In genomic region chr5:68470162-68470561, GRCm38 (mm10) we compare ENCODE assay signal across 18 mouse cellular contexts.
A peak's percentile ranks its signal among the peaks of the same experiment; 100 is the strongest.
DNase-seq lines count a peak whose midpoint lies in the region; ATAC-seq and TF ChIP-seq lines count a peak whose summit lies in the region.
"Had no signal": no experiment of that assay in that cellular context is flagged by ENCODE, and none has a peak within 500 bp of the region (broad histone marks: within the 10 kb centered on the region; RNA-seq: fewer than 3 reads in every experiment).

No protein-coding gene starts in this region.

- no peaks in the 10 kb centered on the region for H3K27me3 ChIP-seq in hindbrain, postnatal 0 days (ENCODE audit: insufficient read depth, low read length)
- no peaks in the 10 kb centered on the region for H3K27me3 ChIP-seq in hindbrain, embryonic 13.5 days
- no peaks in the 10 kb centered on the region for H3K27me3 ChIP-seq in intestine, embryonic 16.5 days (replicated peaks; ENCODE audit: control insufficient read depth, insufficient read depth, low read length)
- no peaks in the 10 kb centered on the region for H3K27me3 ChIP-seq in kidney, embryonic 16.5 days (ENCODE audit: insufficient read depth, low read length)

- no peak overlapping the region for H3K4me2 ChIP-seq in hindbrain, postnatal 0 days (ENCODE audit: low read depth, low read length)
- H3K4me2 ChIP-seq in hindbrain, embryonic 13.5 days: no peak overlapping the region
- H3K4me2 ChIP-seq in intestine, embryonic 16.5 days (ENCODE audit: low read depth, low read length): no peak overlapping the region
- H3K4me2 ChIP-seq in kidney, embryonic 16.5 days (replicated peaks; ENCODE audit: low read depth, low read length): no peak overlapping the region

- no peaks in the 10 kb centered on the region for H3K36me3 ChIP-seq in hindbrain, postnatal 0 days (ENCODE audit: insufficient read depth, low read length)
- no peaks in the 10 kb centered on the region for H3K36me3 ChIP-seq in hindbrain, embryonic 13.5 days
- H3K36me3 ChIP-seq in intestine, embryonic 16.5 days (ENCODE audit: control insufficient read depth, insufficient read depth, low read length): no peaks in the 10 kb centered on the region
- no peaks in the 10 kb centered on the region for H3K36me3 ChIP-seq in kidney, embryonic 16.5 days (ENCODE audit: insufficient read depth, low read length)
- H3K36me3 ChIP-seq: hindbrain, embryonic 10.5 days; midbrain, embryonic 10.5 days had no signal

- H3K9me3 ChIP-seq in hindbrain, postnatal 0 days (ENCODE audit: low read length): 0 out of 2 replicates have a peak, but pooled peaks cover 2% of the 10 kb centered on the region
- 0 out of 2 replicates have a peak, but pooled peaks cover 4% of the 10 kb centered on the region for H3K9me3 ChIP-seq in hindbrain, embryonic 13.5 days
- no peaks in the 10 kb centered on the region for H3K9me3 ChIP-seq in intestine, embryonic 16.5 days (ENCODE audit: control insufficient read depth, low read length)
- H3K9me3 ChIP-seq in kidney, embryonic 16.5 days (ENCODE audit: low read length): no peaks in the 10 kb centered on the region
- H3K9me3 ChIP-seq: hindbrain, embryonic 10.5 days had no signal

- 83% methylated on average over 2 of the region's 2 CpGs for WGBS in hindbrain, postnatal 0 days
- 87% methylated on average over 2 of the region's 2 CpGs for WGBS in hindbrain, embryonic 13.5 days
- 73% methylated on average over 2 of the region's 2 CpGs for WGBS in intestine, embryonic 16.5 days
- WGBS in kidney, embryonic 16.5 days: 84% methylated on average over 2 of the region's 2 CpGs

- H3K9ac ChIP-seq in hindbrain, postnatal 0 days (replicated peaks; ENCODE audit: low read length): no peak overlapping the region
- no peak overlapping the region for H3K9ac ChIP-seq in hindbrain, embryonic 13.5 days
- H3K9ac ChIP-seq in intestine, embryonic 16.5 days (ENCODE audit: low read depth, low read length): no peak overlapping the region
- no peak overlapping the region for H3K9ac ChIP-seq in kidney, embryonic 16.5 days (replicated peaks; ENCODE audit: low read length)

- peak; percentile 18 for DNase-seq in hindbrain, postnatal 0 days (ENCODE audit: low spot score)
- peak; percentile 18 for DNase-seq in adrenal gland, postnatal 10 days
- peak; percentile 43 for DNase-seq in brain, embryonic 14.5 days (ENCODE audit: low read depth)
- DNase-seq in cerebellum, postnatal 10 days: peak; percentile 84 to 86
- DNase-seq: gastrocnemius, postnatal 10 days; heart, adult 2 months; kidney, adult 9 months; lung, adult 18-20 months; lung, postnatal 4 days; spleen, adult 18-20 months; thymus, adult 2 months had no signal

- no peak for TF ChIP-seq CTCF in hindbrain, postnatal 0 days (IDR thresholded peaks at IDR 0.05; ENCODE audit: low read depth)
- no peak for TF ChIP-seq CTCF in brain, embryonic 14.5 days (IDR thresholded peaks at IDR 0.05; ENCODE audit: borderline replicate concordance, extremely low read depth, insufficient read depth, insufficient read length)

- TF ChIP-seq POLR2A in brain, embryonic 14.5 days (IDR thresholded peaks at IDR 0.05; ENCODE audit: borderline replicate concordance, extremely low read depth, insufficient read depth, insufficient read length, poor library complexity, severe bottlenecking): no peak

- ATAC-seq in hindbrain, postnatal 0 days: no peak
- no peak for ATAC-seq in hindbrain, embryonic 13.5 days (ENCODE audit: low FRiP score)
- no peak for ATAC-seq in intestine, embryonic 16.5 days
- ATAC-seq in kidney, embryonic 16.5 days (ENCODE audit: low FRiP score, low TSS enrichment): no peak
- ATAC-seq: inflammation-experienced regulatory T-cells, adult 6 months had no signal

- no peak overlapping the region for H3K4me3 ChIP-seq in hindbrain, postnatal 0 days (ENCODE audit: low read length)
- H3K4me3 ChIP-seq in hindbrain, embryonic 13.5 days: no peak overlapping the region
- no peak overlapping the region for H3K4me3 ChIP-seq in intestine, embryonic 16.5 days (ENCODE audit: low read length)
- H3K4me3 ChIP-seq in kidney, embryonic 16.5 days (ENCODE audit: low read length): no peak overlapping the region
- H3K4me3 ChIP-seq: erythroblast, embryonic 14.5 days; heart, adult 2 months; hindbrain, embryonic 10.5 days; midbrain, embryonic 10.5 days had no signal

- H3K4me1 ChIP-seq in hindbrain, postnatal 0 days (ENCODE audit: insufficient read depth, low read length): no peaks in the 10 kb centered on the region
- H3K4me1 ChIP-seq in hindbrain, embryonic 13.5 days (replicated peaks): no peaks in the 10 kb centered on the region
- H3K4me1 ChIP-seq in intestine, embryonic 16.5 days (ENCODE audit: control insufficient read depth, insufficient read depth, low read length): no peaks in the 10 kb centered on the region
- H3K4me1 ChIP-seq in kidney, embryonic 16.5 days (ENCODE audit: insufficient read depth, low read length): no peaks in the 10 kb centered on the region
- H3K4me1 ChIP-seq: hindbrain, embryonic 10.5 days; midbrain, embryonic 10.5 days had no signal

- H3K27ac ChIP-seq in hindbrain, postnatal 0 days: no peak overlapping the region
- no peak overlapping the region for H3K27ac ChIP-seq in hindbrain, embryonic 13.5 days
- no peak overlapping the region for H3K27ac ChIP-seq in intestine, embryonic 16.5 days (ENCODE audit: low read length)
- H3K27ac ChIP-seq in kidney, embryonic 16.5 days (ENCODE audit: low read length): no peak overlapping the region
- H3K27ac ChIP-seq: heart, adult 2 months; hindbrain, embryonic 10.5 days; midbrain, embryonic 10.5 days had no signal

Comparison
In these comparisons a context has a peak if more than half of its experiments do, and no peak if none do; other contexts are left out.
1. DNase-seq: peak in every context shown above with its lines; median percentile 85 in cerebellum, postnatal 10 days; 43 in brain, embryonic 14.5 days; 18 in hindbrain, postnatal 0 days; 18 in adrenal gland, postnatal 10 days.